In the genomic region with DNA sequence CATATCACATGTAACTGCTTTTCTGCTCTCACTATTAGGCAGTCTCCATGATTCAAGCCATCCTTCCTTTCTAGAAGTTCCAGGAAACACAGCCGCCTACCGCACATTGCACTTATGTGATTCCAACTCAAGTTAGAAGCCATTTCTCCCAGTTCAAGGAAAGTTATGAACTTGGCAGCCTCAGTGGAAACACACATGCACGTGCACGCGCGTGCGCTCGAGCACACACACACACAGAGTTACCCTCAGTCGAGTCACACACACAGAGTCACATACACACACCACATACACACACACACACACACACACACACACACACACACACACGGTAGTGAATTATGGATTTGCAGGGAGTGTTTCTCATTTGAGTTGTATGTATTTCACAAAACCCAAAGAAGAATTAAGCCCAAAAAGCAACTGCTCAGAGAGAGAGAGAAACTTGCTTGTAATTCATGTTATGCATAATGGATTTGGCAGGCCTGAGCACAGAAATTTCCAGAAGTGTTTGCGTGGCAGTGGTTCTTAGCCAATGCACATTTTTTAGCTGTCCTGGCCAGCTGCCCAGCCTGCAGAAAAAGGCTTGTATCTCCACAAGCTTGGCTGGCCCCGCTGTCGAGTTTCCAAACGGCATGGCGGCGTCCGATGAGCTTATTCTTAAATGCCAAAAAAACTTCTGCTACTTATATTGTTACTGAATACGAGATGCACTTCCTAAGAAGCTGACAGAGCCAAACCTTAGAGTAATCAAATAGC, we compare ENCODE assay signal across 7 mouse cellular contexts. TPM values are rescaled to one million over a fixed set of nuclear protein-coding genes. Genes with fewer than 3 reads are reported as not detected.
DNase-seq lines count a peak whose midpoint lies in the region; ATAC-seq and TF ChIP-seq lines count a peak whose summit lies in the region.

No protein-coding gene starts in this region.

- ATAC-seq in intestine, postnatal 0 days = no peak

- no peak overlapping the region for H3K9ac ChIP-seq in intestine, postnatal 0 days (ENCODE audit: low read depth, low read length)

- H3K9me3 ChIP-seq in intestine, postnatal 0 days (ENCODE audit: control insufficient read depth) = no peaks in the 10 kb centered on the region

- H3K27ac ChIP-seq in gastrocnemius, adult 2 months = peak overlapping the region; percentile 86
- H3K27ac ChIP-seq in intestine, postnatal 0 days (ENCODE audit: low read depth, low read length) = peak overlapping the region; percentile 41; the same call in 1 of the 2 replicates

- H3K27me3 ChIP-seq in intestine, postnatal 0 days (replicated peaks; ENCODE audit: control insufficient read depth, insufficient read depth, low read length) = no peaks in the 10 kb centered on the region

- no peak overlapping the region for H3K4me2 ChIP-seq in intestine, postnatal 0 days (replicated peaks; ENCODE audit: low read depth)

- H3K4me1 ChIP-seq in intestine, postnatal 0 days (replicated peaks; ENCODE audit: control insufficient read depth, insufficient read depth, low read length) = peaks cover 11% of the 10 kb centered on the region

- no peak for TF ChIP-seq CTCF in gastrocnemius, adult 2 months (IDR thresholded peaks at IDR 0.05)
- TF ChIP-seq CTCF in intestine, postnatal 0 days (IDR thresholded peaks at IDR 0.05; ENCODE audit: low read depth) = no peak

- intact Hi-C loops in gastrocnemius, adult 2 months (cut with DNase I) = loop anchor here (2.0 kb wide), 1 partner anchor 42 kb away; no protein-coding TSS in a partner anchor
- intact Hi-C loops in left cerebral cortex, postnatal 25 days (cut with DNase I) = loop anchor here (2.0 kb wide), 1 partner anchor 60 kb away; no protein-coding TSS in a partner anchor

- no peaks in the 10 kb centered on the region for H3K36me3 ChIP-seq in intestine, postnatal 0 days (ENCODE audit: control insufficient read depth, insufficient read depth)

- peak overlapping the region; percentile 32 for H3K4me3 ChIP-seq in gastrocnemius, adult 2 months
- H3K4me3 ChIP-seq in intestine, postnatal 0 days (ENCODE audit: low read depth, low read length) = no peak overlapping the region

- WGBS in intestine, postnatal 0 days = 57% methylated on average over 18 of the region's 18 CpGs

- DNase-seq in adipocyte (ENCODE audit: low spot score) = peak; percentile 96
- DNase-seq in adrenal gland, postnatal 36 days = peak; percentile 91 to 92
- DNase-seq in gastrocnemius, adult 2 months = peak; percentile 88
- peak; percentile 81 to 97 for DNase-seq in left cerebral cortex, postnatal 25 days (ENCODE audit: low spot score in 2 of 2)
- DNase-seq in right cerebral cortex, postnatal 10 days (ENCODE audit: low spot score in 2 of 2) = peak; percentile 95
- DNase-seq in thymus, postnatal 4 days = no peak

RNA-seq across cellular contexts. Expression of gene Tarbp1, which starts 49.5 kb away (rescaled TPM):
- 1 to 10 TPM; 6.4 to 7.1 TPM for total RNA-seq in adrenal gland, postnatal 36 days (2021)
- total RNA-seq in gastrocnemius, adult 2 months (2021) = 1 to 10 TPM; 4.8 to 7.1 TPM
- 0.99 and 1.2 TPM in 2 replicates for polyA plus RNA-seq in intestine, postnatal 0 days (2015; fragmentation: Nextera tagmentation; extraction: Ambion mirVana)
- total RNA-seq in left cerebral cortex, postnatal 25 days (2021) = 1 to 10 TPM; 3.6 to 4.2 TPM
